Mouse (Mus musculus): ENCODE measurements around the gene P2ry2.

Gene P2ry2

DNA sequence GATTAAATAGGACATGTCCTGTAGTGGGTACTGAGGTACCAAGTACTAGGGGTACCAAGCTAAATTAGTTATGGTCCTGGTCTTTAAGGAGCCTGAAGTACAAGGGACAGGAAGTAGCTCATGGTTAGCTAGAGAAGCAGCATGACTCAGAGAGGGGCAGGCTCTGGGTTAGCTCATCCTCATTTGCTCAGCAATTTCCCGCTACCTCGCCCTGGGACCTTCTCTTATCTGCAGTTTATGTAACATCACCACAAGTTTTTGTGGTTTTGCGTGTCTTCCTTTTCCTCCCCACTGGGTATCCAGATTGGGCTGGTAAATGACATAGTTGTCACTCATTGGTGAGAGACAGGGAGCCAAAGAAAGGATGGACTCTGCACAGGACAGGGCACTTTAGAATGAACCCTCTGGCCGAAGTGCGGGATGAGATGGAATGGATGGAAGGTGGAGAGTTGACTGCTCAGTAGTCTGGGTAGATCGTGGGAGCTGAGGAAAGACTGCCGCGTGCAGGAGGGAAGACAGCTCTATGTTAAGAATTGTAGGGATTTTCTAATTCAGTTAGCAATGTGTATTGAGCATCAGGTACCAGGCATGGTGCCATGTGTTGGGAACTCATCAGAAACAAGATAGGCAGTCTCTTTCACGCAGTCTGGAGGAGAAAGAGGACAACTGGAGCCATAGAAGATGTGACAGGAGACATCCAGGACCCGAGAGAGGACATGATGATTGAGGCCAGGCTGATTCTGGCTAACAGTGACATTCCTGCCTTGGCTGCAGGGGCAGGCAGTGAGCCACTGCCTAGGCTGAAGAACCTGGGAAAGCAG is 15.2 kb upstream of the P2ry2 start:
- no peak for DNase-seq (ENCODE audit: low read depth, low spot score)

GRCm38 (mm10) chr7:101026836-101027235 is 14.2 kb upstream of the P2ry2 start:
- DNase-seq (ENCODE audit: low read depth, low spot score): no peak

DNA sequence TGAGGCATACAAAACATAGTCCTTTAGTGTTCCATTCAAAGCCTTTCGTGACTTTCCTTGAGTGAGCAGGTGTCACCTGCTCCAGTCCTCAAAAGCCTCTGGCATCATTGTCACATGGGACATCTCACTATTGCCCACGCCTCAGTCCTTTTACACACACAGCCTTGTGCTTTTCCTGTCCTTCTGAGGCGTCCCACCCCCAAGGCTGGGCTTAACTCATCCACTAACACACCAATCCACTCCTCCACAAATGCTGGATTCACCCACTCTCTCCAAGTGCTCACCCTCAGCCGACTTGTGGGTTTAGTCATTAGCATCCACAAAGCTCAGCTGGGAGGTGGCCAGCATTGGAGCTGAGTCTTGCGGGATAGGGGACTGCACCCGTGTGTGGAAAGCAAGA is 4.8 kb upstream of the P2ry2 start:
- DNase-seq (ENCODE audit: low read depth, low spot score): no peak

DNA sequence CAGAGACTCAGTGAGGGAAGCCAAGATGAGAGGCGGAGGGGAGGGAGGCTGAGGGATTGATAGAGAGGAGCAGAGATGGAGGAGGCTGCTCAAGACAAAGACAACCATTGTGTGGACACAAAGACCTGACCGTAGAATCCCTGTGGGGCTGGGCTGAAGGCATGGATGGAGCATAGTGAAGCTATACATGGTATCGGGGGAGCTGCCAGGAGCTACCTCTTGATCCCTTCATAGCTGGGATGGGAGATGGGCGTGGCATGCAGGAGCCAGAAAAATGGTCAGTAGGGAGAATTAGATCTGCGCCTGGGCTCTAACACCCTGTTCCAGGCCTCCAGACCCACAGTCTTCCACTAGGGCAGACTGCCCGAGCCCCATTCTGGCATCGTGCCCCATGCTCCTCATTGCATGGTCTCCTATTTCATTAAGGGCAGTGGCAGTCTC is 4.4 kb upstream of the P2ry2 start:
- DNase-seq (ENCODE audit: low read depth, low spot score): no peak

- DNase-seq (ENCODE audit: low read depth, low spot score): no peak
Observed at GRCm38 (mm10) chr7:101014985-101015384, 2.3 kb upstream of the P2ry2 start.

DNA sequence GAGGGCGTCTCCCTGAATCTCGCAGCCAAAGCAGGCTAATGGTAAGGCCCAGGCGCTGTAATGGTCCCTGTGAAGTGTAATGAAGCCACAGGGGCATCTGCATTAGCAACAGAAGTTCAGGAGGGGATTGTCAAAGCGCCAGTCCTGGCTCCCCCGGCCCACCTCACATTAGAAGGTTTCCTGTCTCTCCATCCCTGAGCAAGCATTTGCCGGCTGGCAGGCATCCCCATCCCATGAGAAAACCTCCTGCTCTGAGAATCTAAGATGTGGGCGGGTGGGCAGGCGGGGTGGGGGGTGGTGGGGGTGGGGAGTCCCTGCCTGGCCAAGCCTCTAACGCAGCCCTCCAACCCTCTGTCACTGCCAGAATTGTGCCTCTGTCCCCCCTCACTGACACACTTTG is 1.4 kb upstream of the P2ry2 start:
- DNase-seq (ENCODE audit: low read depth, low spot score): no peak

DNA sequence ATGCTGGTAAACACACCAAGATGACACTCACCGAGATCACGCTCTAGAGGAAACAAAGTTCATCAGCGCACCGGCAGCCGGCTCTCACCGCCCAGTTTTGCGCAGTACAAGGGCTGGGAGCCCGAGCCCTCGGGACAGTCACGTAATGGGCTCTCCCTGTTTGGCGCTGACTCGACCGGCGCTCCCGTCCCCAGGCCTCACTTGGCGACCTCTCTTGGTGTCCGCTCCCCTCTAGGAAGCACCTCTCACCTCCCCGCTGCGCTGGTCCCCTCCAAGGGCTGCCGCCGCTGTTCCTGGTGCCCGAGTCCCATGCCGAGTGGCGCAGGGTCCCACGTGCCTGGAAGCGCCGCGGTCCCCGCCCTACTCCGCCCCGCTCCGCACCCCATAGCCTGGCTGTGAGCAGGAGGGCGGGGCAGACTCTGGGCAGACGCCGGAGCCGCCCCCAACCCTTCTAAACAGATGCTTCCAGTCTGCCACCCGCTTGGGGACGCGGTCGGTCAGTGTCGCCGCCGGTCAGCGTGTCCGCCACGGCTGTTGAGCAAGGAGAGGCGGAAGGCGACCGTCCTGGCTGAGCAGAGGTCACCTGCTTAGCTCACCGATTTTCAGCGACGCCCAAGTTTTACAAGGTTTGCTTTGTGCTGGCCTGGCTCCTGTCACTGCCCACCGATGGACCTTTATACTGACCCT is 842 bp downstream of the P2ry2 start:
- DNase-seq (ENCODE audit: low read depth, low spot score): no peak

DNA sequence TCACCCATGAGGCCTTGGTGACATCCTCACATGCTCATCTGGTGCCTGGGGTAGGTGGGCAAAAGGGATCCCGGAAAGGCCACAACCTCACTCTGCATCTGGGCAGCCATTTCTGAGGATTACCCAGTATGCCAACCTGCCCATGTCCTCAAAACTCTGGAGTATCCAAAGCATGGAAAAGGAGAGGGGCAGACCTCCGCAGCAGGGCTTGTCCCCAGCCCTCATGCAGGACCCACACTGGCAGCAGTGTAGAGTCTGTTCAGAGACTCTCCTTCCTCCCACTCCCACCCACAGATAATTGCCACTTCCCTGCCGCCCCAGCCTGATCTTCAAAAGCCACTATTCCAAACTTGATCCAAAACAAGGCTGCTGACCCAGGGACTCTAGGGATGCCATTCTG is 1.9 kb downstream of the P2ry2 start:
- DNase-seq (ENCODE audit: low read depth, low spot score): no peak

DNA sequence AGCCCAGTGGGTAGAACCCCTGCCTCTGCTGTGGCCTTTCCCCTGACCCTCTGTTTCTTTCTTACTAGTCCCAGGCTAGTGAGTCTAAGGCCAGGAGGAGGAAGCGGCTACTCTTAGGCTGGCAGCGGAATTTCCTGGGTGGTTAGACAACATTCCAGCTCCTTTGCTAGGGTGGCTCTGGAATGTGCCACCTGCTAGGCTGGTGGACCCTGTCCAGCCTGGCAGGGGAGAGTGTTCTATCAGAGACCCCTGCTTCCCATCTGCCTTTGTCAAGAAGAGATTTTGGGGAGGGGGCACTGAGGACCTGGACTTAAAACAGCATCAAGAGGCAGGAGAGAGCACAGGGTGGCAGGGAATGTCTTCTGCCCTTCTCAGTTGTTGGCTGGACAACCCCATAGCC is 6.5 kb downstream of the P2ry2 start:
- DNase-seq (ENCODE audit: low read depth, low spot score): no peak

- no peak for DNase-seq (ENCODE audit: low read depth, low spot score)
Observed at GRCm38 (mm10) chr7:101005119-101005518, 7.5 kb downstream of the P2ry2 start.

DNA sequence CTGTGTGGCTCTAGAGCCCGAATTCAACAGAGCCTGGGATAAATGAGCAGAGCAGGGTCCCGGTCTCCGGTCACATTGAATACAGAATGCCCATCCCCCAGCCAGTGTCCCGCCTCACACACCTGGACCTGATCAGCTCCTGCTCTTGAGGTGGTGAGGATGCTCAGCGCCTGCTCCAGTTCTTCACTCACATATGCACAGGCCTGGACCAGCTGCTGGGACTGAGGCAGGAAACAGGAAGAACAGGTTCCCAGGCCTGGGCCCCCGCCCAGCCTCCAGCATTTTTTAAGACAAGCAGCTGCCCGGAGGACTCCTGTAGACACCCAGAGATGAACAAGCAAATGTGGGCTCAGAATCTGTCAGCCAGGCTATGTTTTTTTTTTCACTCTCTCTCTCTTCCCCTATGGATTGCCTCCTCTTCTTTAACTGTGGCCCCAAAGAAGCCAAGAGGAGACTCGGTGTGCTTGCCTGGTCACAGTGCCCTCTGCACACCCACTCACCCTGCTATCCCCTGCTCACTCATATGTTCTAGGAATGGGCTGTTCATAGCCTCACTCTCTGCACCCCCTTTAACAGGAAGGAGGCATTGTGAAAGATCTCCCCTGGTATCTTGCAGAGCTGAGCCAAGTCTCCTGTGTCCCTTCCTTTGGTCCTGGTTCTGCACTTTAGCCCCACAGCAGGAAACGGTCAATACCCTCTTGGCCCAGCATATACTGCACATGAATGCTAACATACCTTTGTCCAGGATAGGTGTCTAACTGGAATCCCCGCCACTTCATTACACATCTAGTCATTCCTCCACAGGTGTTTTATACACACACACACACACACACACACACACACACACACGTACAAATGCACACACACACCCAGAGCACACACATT is 9.0 kb downstream of the P2ry2 start:
- DNase-seq (ENCODE audit: low read depth, low spot score): no peak

DNA sequence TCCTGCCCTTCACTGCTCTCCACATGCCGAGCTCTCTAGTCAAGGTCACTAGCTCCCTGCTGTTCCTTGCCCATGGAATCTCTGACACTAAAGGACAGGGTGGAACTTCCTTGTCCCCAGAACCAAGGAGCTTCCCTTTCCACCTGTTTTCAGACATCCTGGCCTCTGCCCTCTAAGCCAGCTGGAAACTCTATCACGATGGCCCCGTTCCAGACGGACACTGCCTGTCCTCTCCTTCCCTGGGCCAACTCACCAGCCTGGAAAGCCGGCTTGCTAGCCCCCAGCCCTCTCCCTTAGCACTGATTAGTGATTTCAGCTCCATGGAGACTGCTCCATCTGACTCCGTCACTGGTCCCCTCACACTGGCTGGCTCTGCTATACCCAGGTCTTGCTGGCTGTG is 10.4 kb downstream of the P2ry2 start:
- DNase-seq (ENCODE audit: low read depth, low spot score): no peak

- no peak for DNase-seq (ENCODE audit: low read depth, low spot score)
Observed at GRCm38 (mm10) chr7:100999623-101000022, 13.0 kb downstream of the P2ry2 start.

DNA sequence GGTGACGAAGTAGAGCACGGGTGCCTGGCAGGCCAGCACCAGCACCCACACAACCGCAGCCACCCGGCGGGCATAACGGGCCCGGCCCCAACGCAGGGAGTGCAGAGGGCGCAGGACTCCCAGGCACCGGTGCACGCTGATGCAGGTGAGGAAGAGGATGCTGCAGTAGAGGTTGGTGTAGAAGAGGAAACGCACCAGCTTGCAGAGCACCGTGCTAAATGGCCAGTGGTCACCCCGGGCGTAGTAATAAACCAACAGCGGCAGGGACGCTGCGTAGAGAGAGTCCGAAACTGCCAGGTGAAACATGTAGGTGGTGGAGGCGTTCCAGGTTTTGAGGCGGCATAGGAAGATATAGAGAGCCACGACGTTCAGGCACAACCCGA is 14.1 kb downstream of the P2ry2 start:
- no peak for DNase-seq (ENCODE audit: low read depth, low spot score)

DNA sequence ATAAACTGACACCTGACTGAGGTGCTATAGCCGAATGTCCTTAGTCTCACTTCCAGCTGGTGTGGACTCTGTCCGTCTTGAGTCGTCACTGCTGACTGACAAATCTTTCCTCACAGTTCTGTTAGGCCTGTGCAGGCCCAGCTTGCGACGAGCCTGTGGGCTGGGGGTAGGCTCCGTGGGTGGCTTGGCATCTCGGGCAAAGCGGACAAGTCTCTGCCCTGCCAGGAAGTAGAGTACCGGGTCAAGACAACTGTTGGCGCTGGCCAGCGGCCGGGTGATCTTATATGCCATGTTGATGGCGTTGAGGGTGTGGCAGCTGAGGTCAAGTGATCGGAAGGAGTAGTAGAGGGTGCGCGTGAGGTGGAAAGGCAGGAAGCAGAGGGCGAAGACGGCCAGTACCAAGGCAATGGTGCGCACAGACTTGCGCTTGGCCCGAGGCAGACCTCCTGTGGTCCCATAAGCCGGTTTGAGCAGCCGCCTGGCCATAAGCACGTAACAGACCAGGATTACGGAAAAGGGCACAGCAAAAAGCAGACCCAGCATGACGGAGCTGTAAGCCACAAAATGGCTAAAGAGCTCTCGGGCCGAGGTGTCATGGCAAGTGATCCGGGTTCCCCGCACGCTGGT is 14.6 kb downstream of the P2ry2 start:
- no peak for DNase-seq (ENCODE audit: low read depth, low spot score)

- DNase-seq (ENCODE audit: low read depth, low spot score): no peak
Observed at GRCm38 (mm10) chr7:100997215-100997614, 15.5 kb downstream of the P2ry2 start.

GRCm38 (mm10) chr7:100995951-100996350 is 16.7 kb downstream of the P2ry2 start:
- DNase-seq (ENCODE audit: low read depth, low spot score): no peak

GRCm38 (mm10) chr7:100995260-100995864 is 17.3 kb downstream of the P2ry2 start:
- no peak for DNase-seq (ENCODE audit: low read depth, low spot score)

- no peak for DNase-seq (ENCODE audit: low read depth, low spot score)
Observed at GRCm38 (mm10) chr7:100993166-100993565, 19.5 kb downstream of the P2ry2 start.

DNA sequence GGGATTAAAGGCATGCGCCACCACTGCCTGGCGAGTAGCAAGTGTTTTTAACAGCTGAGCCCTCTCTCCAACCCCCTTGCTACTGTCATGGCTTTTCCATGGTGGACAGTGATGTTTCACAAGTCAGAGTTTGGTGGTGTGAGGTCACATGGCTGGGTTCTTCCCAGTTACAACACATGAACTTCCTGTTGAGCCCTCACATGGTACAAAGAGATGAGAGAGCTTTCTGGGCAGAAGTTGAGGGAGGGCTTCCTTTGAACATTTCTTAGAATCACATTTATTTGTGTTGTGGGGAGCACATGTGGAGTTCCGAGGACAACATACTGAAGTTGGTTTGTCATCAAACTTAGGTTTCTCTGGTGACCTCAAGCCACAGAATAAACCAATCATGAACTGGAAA is 20.7 kb downstream of the P2ry2 start:
- no peak for DNase-seq (ENCODE audit: low read depth, low spot score)

DNA sequence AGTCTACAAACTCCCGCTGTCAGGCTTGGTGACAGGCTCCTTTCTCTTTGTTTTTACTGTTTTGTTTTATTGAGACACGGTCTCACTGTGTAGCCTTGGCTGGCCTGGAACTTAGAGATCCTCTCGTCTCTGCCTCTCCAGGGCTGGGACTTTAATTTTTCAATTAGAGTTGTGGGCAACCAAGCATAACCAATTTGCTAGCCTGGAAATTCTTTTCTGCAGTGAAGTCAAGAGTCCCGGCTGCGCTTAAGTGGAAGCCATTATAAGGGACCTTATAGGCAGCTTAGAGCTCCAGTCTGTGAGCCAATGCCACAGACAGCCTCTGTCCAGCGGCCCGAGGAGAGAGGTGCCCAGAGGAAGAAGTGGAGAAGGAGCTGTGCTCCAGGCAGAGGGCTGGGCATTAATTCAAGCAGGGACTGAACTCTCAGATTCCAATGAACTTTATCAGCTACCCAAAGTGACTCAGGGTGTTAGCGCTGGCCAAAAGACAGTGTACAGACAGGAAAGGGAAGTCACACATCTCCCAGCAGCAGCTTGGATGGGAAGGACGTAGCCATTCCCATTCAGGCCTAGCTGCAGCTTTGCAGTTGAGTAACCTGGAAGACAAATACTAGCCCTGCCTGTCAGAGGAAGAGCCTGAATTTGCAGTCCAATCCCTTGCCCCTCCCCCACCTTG is 21.9 kb downstream of the P2ry2 start:
- no peak for DNase-seq (ENCODE audit: low read depth, low spot score)

Data from retina, adult 2 months (tissue).